Mouse (Mus musculus) liver, postnatal 0 days (tissue): Measurements from ENCODE around the gene Micu2. TPM values are rescaled to one million over a fixed set of nuclear protein-coding genes. Genes with fewer than 3 reads are reported as not detected.

Source experiments
- ATAC-seq: fragments of 200-750 bp; cut with Nextera tagmentation; 2 replicates; pipeline ENCODE4 v1.8.0; 2017; ENCODE audit warnings: mild to moderate bottlenecking, moderate library complexity
- DNase-seq: peaks from one replicate; pipeline ENCODE4 v3.0.0-alpha.2; 2016
- H3K27ac ChIP-seq: fragments of 300-500 bp; sonication (generic); 2 replicates; pipeline ENCODE4 v1.5.1; 2014; ENCODE audit warnings: antibody characterized with exemption, moderate library complexity, mild to moderate bottlenecking, low read depth
- H3K27me3 ChIP-seq: fragments of 300-500 bp; sonication (generic); 2 replicates; pipeline ENCODE4 v1.6.1; 2014; ENCODE audit warnings: low read length, control low read depth, mixed read lengths; ENCODE audit not compliant: insufficient read depth
- H3K36me3 ChIP-seq: fragments of 300-500 bp; sonication (generic); replicated peaks from 2 replicates; pipeline ENCODE4 v1.6.1; 2014; ENCODE audit warnings: mild to moderate bottlenecking, control low read depth, low read length, moderate library complexity, mixed read lengths; ENCODE audit not compliant: insufficient read depth
- H3K4me1 ChIP-seq: fragments of 300-500 bp; sonication (generic); 2 replicates; pipeline ENCODE4 v1.6.1; 2014; ENCODE audit warnings: antibody characterized with exemption, mild to moderate bottlenecking, control low read depth; ENCODE audit not compliant: insufficient read depth
- H3K4me2 ChIP-seq: fragments of 300-500 bp; sonication (generic); 2 replicates; pipeline ENCODE4 v1.6.1; 2014; ENCODE audit warnings: low read depth, mild to moderate bottlenecking, low read length, moderate library complexity, mixed read lengths
- H3K4me3 ChIP-seq: fragments of 300-500 bp; sonication (generic); 2 replicates; pipeline ENCODE4 v1.5.1; 2014; ENCODE audit warnings: low read depth, low read length
- H3K9ac ChIP-seq: fragments of 300-500 bp; sonication (generic); replicated peaks from 2 replicates; pipeline ENCODE4 v1.6.1; 2014; ENCODE audit warnings: mild to moderate bottlenecking, moderate library complexity
- H3K9me3 ChIP-seq: fragments of 300-500 bp; sonication (generic); 2 replicates; pipeline ENCODE4 v1.6.1; 2016; ENCODE audit warnings: mild to moderate bottlenecking, control low read depth, low read length, mixed read lengths
- CTCF ChIP-seq: sonication (generic); IDR thresholded peaks from 2 replicates; pipeline ENCODE4 v1.5.1; 2016; ENCODE audit warnings: antibody characterized with exemption, low read depth
- EP300 ChIP-seq: IDR thresholded peaks from 2 replicates; pipeline ENCODE4 v1.6.1; 2016; ENCODE audit warnings: antibody characterized with exemption, low read depth, mild to moderate bottlenecking
- WGBS: fragments of 180-500 bp; shearing (Covaris S2); extraction: QIAGEN DNeasy Blood & Tissue Kit; methylation state at CpG from one replicate; pipeline ENCODE4 v1.1.7; 2014; ENCODE audit not compliant: insufficient replicate concordance; 5-methylcytosine and 5-hydroxymethylcytosine counted together
- polyA plus RNA-seq: library from polyadenylated mRNA; unstranded; fragments of >200 nt; fragmentation: Nextera tagmentation; extraction: Ambion mirVana; gene quantifications from 2 replicates; pipeline ENCODE4 v1.2.1, GENCODE M21; 2015

The Micu2 gene
- polyA plus RNA-seq, 1 experiment from 2014 or later, result 37.2 TPM

DNA sequence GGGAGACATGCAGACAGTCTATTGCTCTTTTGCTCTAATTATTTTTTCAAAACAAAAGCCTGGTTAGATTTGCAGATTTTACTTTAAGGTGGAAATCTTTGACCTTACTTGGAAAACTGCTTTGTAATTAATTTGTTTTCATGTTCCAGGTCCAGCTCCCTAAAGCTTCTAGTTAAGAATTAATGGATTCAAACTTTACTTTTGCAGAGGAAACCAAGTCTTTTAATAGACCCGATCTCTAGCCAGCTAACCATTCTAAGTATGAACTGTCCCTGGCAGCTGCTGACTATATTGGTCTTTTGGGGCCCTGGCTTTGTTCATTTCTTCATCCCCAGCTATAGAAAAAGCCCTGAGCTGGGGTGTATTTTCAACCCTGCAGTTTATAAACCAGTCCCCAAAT is 3.1 kb upstream of the Micu2 start:
- Histone ChIP-seq H3K4me2 (no peak overlapping the region), H3K4me1 (peaks cover 12% of the 10 kb centered on the region), H3K9me3 (0 out of 2 replicates have a peak, but pooled peaks cover 2% of the 10 kb centered on the region), H3K36me3 (no peaks in the 10 kb centered on the region), H3K4me3 (no peak overlapping the region), H3K9ac (no peak overlapping the region), H3K27me3 (no peaks in the 10 kb centered on the region), H3K27ac (no peak overlapping the region)
- ATAC-seq (no peak), DNase-seq (no peak)
- WGBS, result 85% methylated on average over 1 of the region's 1 CpGs
- TF ChIP-seq CTCF, result no peak
- TF ChIP-seq EP300, result no peak

DNA sequence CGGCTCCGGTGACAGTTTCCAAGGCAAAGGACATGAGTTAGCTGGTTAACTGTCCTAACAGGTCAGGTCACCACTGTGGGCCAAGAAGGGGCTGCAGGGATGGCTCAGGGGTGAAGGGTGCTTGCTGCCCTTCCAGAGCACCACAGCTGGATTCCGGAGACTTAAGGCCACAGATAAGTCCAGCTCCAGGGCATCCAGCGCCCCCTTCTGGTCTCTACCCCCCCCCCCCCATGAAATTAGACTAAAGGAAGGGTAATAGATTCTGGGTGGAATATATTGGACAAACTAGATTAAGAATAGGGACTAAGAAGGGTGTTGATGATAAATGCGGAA is 306 bp upstream of the Micu2 start:
- Histone ChIP-seq H3K4me3 (peak overlapping the region; percentile 94), H3K9ac (no peak overlapping the region), H3K27ac (no peak overlapping the region), H3K4me2 (peak overlapping the region; percentile 96), H3K36me3 (no peaks in the 10 kb centered on the region), H3K9me3 (0 out of 2 replicates have a peak, but pooled peaks cover 2% of the 10 kb centered on the region), H3K4me1 (peaks cover 18% of the 10 kb centered on the region), H3K27me3 (no peaks in the 10 kb centered on the region)
- no peak for DNase-seq
- ATAC-seq, result no peak; the same call in 1 of the 2 replicates
- WGBS, result 30% methylated on average over 5 of the region's 5 CpGs
- no peak for TF ChIP-seq EP300
- TF ChIP-seq CTCF, result peak; percentile 19

DNA sequence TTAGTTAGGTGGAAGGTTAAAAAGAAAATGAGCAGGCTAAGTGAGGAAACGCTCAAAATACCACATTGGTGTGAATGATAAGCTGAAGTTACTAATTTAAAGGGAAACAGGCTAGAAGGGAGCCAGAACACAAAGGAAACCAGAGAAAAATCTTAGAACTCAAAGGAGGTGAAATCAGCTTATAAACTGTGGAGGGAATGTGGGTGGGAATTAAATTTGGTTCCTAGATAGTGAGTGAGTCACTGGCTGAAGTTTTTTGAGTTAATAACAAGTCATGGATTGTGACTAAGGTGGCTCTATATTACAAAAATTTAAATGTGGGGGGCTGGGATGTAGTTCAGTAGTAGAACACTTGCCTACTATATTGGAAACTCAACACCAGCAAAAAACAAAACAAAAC is 1.6 kb downstream of the Micu2 start:
- TF ChIP-seq EP300 (no peak), CTCF (no peak)
- H3K4me2 ChIP-seq, result peak overlapping the region; percentile 50
- DNase-seq (no peak), ATAC-seq (no peak)
- H3K27me3 ChIP-seq, result no peaks in the 10 kb centered on the region
- no peak overlapping the region for H3K9ac ChIP-seq
- peaks cover 18% of the 10 kb centered on the region for H3K4me1 ChIP-seq
- H3K36me3 ChIP-seq, result no peaks in the 10 kb centered on the region
- 33% methylated on average over 1 of the region's 1 CpGs for WGBS
- H3K27ac ChIP-seq, result no peak overlapping the region; the same call in 1 of the 2 replicates
- H3K4me3 ChIP-seq, result no peak overlapping the region
- H3K9me3 ChIP-seq, result 0 out of 2 replicates have a peak, but pooled peaks cover 2% of the 10 kb centered on the region

DNA sequence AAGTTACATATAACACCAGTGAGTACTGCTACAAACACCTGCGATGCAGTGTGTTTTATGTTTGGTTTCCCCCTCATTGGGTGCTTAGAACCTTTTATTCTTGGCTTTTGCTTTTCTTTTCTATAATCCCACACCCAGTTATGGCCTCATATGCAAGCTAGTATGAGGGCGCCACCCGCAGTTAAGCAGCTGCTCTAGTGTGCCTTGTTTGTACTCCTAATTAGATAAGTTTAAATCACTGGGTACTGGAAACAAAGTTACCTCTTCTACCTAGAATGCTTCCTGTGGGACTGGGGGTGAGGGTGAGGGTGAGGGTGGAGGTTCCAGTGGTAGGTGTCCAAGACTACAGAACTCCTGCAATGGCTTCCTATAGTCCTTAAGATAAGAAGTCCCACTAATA is 2.9 kb downstream of the Micu2 start:
- WGBS, result 88% methylated on average over 3 of the region's 3 CpGs

DNA sequence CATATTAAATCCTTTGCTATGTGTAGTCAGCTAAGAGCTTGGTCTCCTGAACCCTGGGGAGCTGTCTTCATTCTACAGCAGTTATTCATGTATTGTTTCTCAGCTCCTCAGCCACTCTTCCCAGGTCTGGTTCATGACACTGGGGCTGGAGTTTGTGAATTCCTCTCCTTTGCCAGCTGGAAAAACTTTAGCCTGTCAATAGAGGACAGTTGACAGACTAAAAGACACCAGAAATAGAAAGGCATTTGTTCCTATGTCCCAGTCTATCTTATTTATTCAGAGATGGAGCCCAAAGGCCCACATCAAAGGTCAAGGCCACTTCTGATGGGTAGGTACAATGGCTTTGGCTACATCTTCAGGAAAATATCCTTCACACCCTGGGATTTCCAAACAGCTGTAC is 7.3 kb downstream of the Micu2 start:
- TF ChIP-seq CTCF, result no peak
- no peak for TF ChIP-seq EP300
- Histone ChIP-seq H3K36me3 (0 out of 2 replicates have a peak, but pooled peaks cover 2% of the 10 kb centered on the region), H3K9me3 (peaks cover 6% of the 10 kb centered on the region), H3K4me1 (peaks cover 8% of the 10 kb centered on the region; the same call in 1 of the 2 replicates), H3K27ac (no peak overlapping the region), H3K27me3 (no peaks in the 10 kb centered on the region), H3K4me2 (no peak overlapping the region), H3K9ac (no peak overlapping the region), H3K4me3 (no peak overlapping the region)
- ATAC-seq (no peak), DNase-seq (no peak)

More for the DNA sequence above, 2.9 kb downstream of the Micu2 start:
- Histone ChIP-seq H3K36me3 (no peaks in the 10 kb centered on the region), H3K4me2 (no peak overlapping the region), H3K4me1 (peaks cover 18% of the 10 kb centered on the region), H3K27ac (no peak overlapping the region), H3K4me3 (no peak overlapping the region), H3K9ac (no peak overlapping the region), H3K27me3 (no peaks in the 10 kb centered on the region), H3K9me3 (0 out of 2 replicates have a peak, but pooled peaks cover 2% of the 10 kb centered on the region)
- DNase-seq (no peak), ATAC-seq (no peak)
- TF ChIP-seq EP300 (no peak), CTCF (peak; percentile 48)

DNA sequence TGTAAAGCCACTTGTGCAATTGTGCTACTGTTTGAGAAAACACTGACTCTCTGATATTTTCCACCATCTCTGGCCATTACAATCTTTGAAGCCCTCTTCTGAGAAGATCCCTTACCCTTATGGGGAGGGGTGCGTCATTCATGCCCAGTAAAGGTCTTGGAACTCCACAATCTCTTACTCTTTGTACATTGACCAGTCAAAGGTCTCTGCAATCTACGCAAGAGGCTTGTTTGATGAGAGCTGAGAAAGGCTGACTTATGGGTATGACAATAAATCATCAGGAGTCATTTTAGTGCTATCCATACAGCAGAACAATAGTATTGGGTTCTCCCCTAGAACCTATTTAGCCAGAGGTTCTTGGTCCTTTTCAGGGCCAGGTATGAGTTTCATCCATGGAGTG is 9.9 kb downstream of the Micu2 start:
- no peak overlapping the region for H3K27ac ChIP-seq
- ATAC-seq (no peak), DNase-seq (no peak)
- H3K4me3 ChIP-seq, result no peak overlapping the region
- TF ChIP-seq EP300, result no peak
- no peak for TF ChIP-seq CTCF
- H3K36me3 ChIP-seq, result 0 out of 2 replicates have a peak, but pooled peaks cover 2% of the 10 kb centered on the region
- no peak overlapping the region for H3K9ac ChIP-seq
- H3K4me1 ChIP-seq, result peaks cover 3% of the 10 kb centered on the region; the same call in 1 of the 2 replicates
- no peaks in the 10 kb centered on the region for H3K27me3 ChIP-seq
- WGBS, result 79% methylated on average over 2 of the region's 2 CpGs
- no peak overlapping the region for H3K4me2 ChIP-seq
- H3K9me3 ChIP-seq, result peaks cover 6% of the 10 kb centered on the region

DNA sequence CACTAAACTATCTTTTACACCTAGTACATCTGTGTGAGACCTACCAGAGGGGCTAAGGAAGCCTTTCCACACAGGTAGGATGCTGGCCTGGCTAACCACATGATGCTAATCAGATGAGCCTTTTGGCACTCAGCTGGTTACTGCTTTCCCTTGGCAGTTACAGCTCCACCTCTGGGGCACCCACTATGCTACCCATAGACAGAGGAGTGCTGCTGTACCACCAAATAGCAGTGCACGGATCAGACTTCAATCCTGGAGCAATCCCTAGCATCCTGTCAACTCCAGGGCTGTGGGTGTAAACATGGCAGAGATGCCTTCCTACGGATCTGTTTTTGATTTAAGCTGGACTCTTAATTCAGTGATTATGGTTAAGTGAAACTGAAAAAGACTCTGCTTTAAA is 13.3 kb downstream of the Micu2 start:
- no peak overlapping the region for H3K27ac ChIP-seq
- H3K9ac ChIP-seq, result no peak overlapping the region
- ATAC-seq (no peak), DNase-seq (no peak)
- 77% methylated on average over 2 of the region's 2 CpGs for WGBS
- no peak overlapping the region for H3K4me3 ChIP-seq
- no peaks in the 10 kb centered on the region for H3K27me3 ChIP-seq
- 0 out of 2 replicates have a peak, but pooled peaks cover 2% of the 10 kb centered on the region for H3K36me3 ChIP-seq
- TF ChIP-seq CTCF (no peak), EP300 (no peak)
- H3K4me2 ChIP-seq, result no peak overlapping the region
- H3K4me1 ChIP-seq, result peaks cover 3% of the 10 kb centered on the region; the same call in 1 of the 2 replicates
- peaks cover 6% of the 10 kb centered on the region for H3K9me3 ChIP-seq
